Mouse (Mus musculus) adrenal gland, adult 2 months (tissue): ENCODE measurements around the gene Etv5. TPM values are rescaled to one million over a fixed set of nuclear protein-coding genes. Genes with fewer than 3 reads are reported as not detected.
A peak's percentile ranks its signal among the peaks of the same experiment; 100 is the strongest.

ENCODE experiments used
- DNase-seq: peaks from one replicate; pipeline ENCODE4 v3.0.0; 2021
- polyA plus RNA-seq: library from polyadenylated mRNA; depleted of rRNA; stranded (reverse); fragments of >200 nt; gene quantifications from 2 replicates; pipeline ENCODE4 v1.2.3, GENCODE M21; 2012; rRNA removed
- total RNA-seq, 2 experiments: library from RNA; stranded (reverse); gene quantifications; 2 replicates each; pipeline ENCODE4 v1.2.3; 2021

Gene Etv5
- total and polyA plus RNA-seq, 3 experiments, result 17.4 to 34.1 (median 24.5) TPM

DNA sequence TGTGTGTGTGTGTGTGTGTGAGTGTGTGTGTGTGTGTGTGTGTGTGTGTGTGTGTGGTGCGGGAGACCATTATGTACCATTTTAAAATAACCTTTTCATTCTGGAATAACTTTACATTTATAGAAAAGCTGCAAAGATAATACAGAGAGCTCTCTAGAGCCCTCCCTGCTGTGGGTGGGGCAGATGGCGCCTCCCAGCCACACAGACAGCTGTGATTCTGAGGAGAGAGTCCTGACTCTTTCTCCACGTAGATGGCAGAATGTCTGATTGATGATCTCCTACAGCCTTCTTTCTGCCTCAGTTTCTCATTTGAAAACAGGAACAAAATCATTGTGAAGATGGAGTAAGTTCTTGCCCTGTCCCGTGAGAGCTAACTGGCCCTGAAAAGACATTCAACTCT lies 91.5 kb downstream of the Etv5 start:
- DNase-seq, result no peak

DNA sequence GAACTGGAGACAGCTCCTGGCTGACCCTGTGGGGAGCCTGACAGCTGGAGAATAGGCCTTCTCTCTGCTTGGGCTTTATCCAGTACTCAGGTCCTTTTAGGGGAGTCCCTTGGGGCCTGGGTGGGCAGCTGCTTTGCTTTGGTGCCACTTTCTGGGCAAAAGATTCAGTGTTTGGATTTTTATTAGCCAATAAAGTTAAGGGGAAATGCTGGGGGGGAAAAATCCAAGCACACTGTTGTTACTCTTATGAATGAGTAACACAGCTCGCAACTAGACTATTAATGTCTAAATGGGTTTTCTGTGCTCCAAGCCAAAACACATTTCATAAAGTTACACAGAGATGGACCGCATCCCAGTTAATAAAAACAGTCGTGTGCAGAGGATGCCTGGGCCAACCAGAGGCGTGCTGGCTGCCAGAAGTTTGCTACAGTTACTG lies 98.3 kb downstream of the Etv5 start:
- peak; percentile 9 for DNase-seq

DNA sequence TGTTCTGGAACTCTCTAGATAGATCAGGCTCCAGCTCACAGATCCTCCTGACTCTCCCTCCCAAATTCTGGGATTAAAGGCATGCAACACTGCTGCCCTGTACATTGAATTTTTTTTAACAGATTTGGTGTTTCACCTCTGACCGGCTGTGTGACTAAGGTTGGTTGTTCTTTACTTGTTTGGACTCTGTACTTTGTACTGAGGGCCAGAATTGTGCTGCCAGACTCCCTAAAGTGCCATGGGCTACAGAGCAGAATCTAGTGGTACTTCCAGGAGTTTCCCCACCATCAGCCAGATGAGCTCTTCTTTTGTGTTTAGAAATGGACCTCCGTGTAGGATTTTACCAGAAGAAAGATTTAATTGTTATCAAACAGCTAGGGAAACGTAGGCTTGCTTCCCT lies 103.7 kb downstream of the Etv5 start:
- no peak for DNase-seq

Other genes with a start within 250 kb of the Etv5 start
- 100 to 1,000 TPM in 1 of 2 experiments, 10 to 100 TPM in 1; 71.0 to 101 TPM for gene Tra2b, start 173.7 kb downstream of the Etv5 start, total RNA-seq
- gene Tra2b, start 173.7 kb downstream of the Etv5 start, polyA plus RNA-seq, result 8.1 and 9.9 TPM in 2 replicates
- gene Dgkg, start 217.5 kb upstream of the Etv5 start, total RNA-seq, result 1 to 10 TPM; 2.2 to 3.8 TPM
- 0.19 and 0.45 TPM in 2 replicates for gene Dgkg, start 217.5 kb upstream of the Etv5 start, polyA plus RNA-seq